Mouse (Mus musculus): ENCODE results near the gene Rbm20. TPM values are rescaled to one million over a fixed set of nuclear protein-coding genes. Genes with fewer than 3 reads are reported as not detected.

Rbm20 gene
- total RNA-seq, 2 experiments from 2014 or later: 1.4 to 2.1 TPM

- no peak for DNase-seq
These were observed 200.7 kb downstream of the Rbm20 start for GRCm38 (mm10) chr19:53877779-53878178.

- DNase-seq: no peak
These were observed 203.4 kb downstream of the Rbm20 start for GRCm38 (mm10) chr19:53880460-53880859.

- no peak for DNase-seq
These were observed 204.7 kb downstream of the Rbm20 start for GRCm38 (mm10) chr19:53881786-53882185.

- DNase-seq: no peak
These were observed 208.3 kb downstream of the Rbm20 start for GRCm38 (mm10) chr19:53885450-53885849.

- DNase-seq: no peak
These were observed 209.7 kb downstream of the Rbm20 start for GRCm38 (mm10) chr19:53886576-53887370.

- no peak for DNase-seq
These were observed 210.7 kb downstream of the Rbm20 start for GRCm38 (mm10) chr19:53887822-53888221.

GRCm38 (mm10) chr19:53888331-53888730 is 211.2 kb downstream of the Rbm20 start:
- no peak for DNase-seq

GRCm38 (mm10) chr19:53889555-53889954 is 212.4 kb downstream of the Rbm20 start:
- DNase-seq: no peak

GRCm38 (mm10) chr19:53890274-53890673 is 213.2 kb downstream of the Rbm20 start:
- DNase-seq: no peak

GRCm38 (mm10) chr19:53890781-53891251 is 213.7 kb downstream of the Rbm20 start:
- DNase-seq: no peak

- no peak for DNase-seq
These were observed 214.5 kb downstream of the Rbm20 start for GRCm38 (mm10) chr19:53891569-53891968.

- DNase-seq: no peak
These were observed 215.0 kb downstream of the Rbm20 start, which contains the start of gene Pdcd4 for GRCm38 (mm10) chr19:53892061-53892460. Pdcd4 (plus strand) TSS chr19:53892231.

GRCm38 (mm10) chr19:53892838-53893359 is 215.8 kb downstream of the Rbm20 start:
- DNase-seq: no peak

GRCm38 (mm10) chr19:53893711-53894171 is 216.6 kb downstream of the Rbm20 start:
- DNase-seq: no peak

GRCm38 (mm10) chr19:53894538-53895121 is 217.5 kb downstream of the Rbm20 start:
- no peak for DNase-seq

- no peak for DNase-seq
These were observed 220.9 kb downstream of the Rbm20 start for GRCm38 (mm10) chr19:53898046-53898445.

- DNase-seq: no peak
These were observed 221.4 kb downstream of the Rbm20 start for GRCm38 (mm10) chr19:53898498-53898897.

- no peak for DNase-seq
These were observed 222.1 kb downstream of the Rbm20 start for GRCm38 (mm10) chr19:53898970-53899900.

- no peak for DNase-seq
These were observed 223.0 kb downstream of the Rbm20 start for GRCm38 (mm10) chr19:53899941-53900610.

- DNase-seq: no peak
These were observed 225.0 kb downstream of the Rbm20 start for GRCm38 (mm10) chr19:53901931-53902738.

Data from adrenal gland, postnatal 36 days (tissue).